Mouse (Mus musculus) lung, embryonic 14.5 days (tissue): ENCODE results near the gene Cldn6. TPM values are rescaled to one million over a fixed set of nuclear protein-coding genes. Genes with fewer than 3 reads are reported as not detected.

ENCODE experiments used
- ATAC-seq: fragments of 200-750 bp; cut with Nextera tagmentation; 2 replicates; pipeline ENCODE4 v1.8.0; 2017; ENCODE audit warnings: mild to moderate bottlenecking, moderate TSS enrichment, moderate library complexity; ENCODE audit not compliant: insufficient read depth
- DNase-seq: peaks from one replicate; pipeline ENCODE4 v3.0.0-alpha.2; 2015
- H3K27ac ChIP-seq: fragments of 300-500 bp; sonication (generic); 2 replicates; pipeline ENCODE4 v1.5.1; 2014; ENCODE audit warnings: low read depth, mild to moderate bottlenecking, moderate library complexity
- H3K27me3 ChIP-seq: fragments of 300-500 bp; sonication (generic); 2 replicates; pipeline ENCODE4 v1.6.1; 2014; ENCODE audit warnings: low read length, control low read depth; ENCODE audit not compliant: insufficient read depth
- H3K36me3 ChIP-seq: fragments of 300-500 bp; sonication (generic); 2 replicates; pipeline ENCODE4 v1.6.1; 2014; ENCODE audit warnings: control low read depth; ENCODE audit not compliant: insufficient read depth
- H3K4me1 ChIP-seq: fragments of 300-500 bp; sonication (generic); 2 replicates; pipeline ENCODE4 v1.6.1; 2014; ENCODE audit warnings: antibody characterized with exemption, control low read depth; ENCODE audit not compliant: insufficient read depth
- H3K4me2 ChIP-seq: fragments of 300-500 bp; sonication (generic); 2 replicates; pipeline ENCODE4 v1.6.1; 2014; ENCODE audit warnings: mild to moderate bottlenecking
- H3K4me3 ChIP-seq: fragments of 300-500 bp; sonication (generic); 2 replicates; pipeline ENCODE4 v1.5.1; 2014; ENCODE audit warnings: low read depth, low read length
- H3K9ac ChIP-seq: fragments of 300-500 bp; sonication (generic); 2 replicates; pipeline ENCODE4 v1.6.1; 2014
- H3K9me3 ChIP-seq: fragments of 300-500 bp; sonication (generic); 2 replicates; pipeline ENCODE4 v1.6.1; 2016; ENCODE audit warnings: low read depth, low read length, control low read depth
- CTCF ChIP-seq: IDR thresholded peaks from 2 replicates; pipeline ENCODE4 v1.5.1; 2016; ENCODE audit warnings: antibody characterized with exemption, low read depth
- WGBS: fragments of 180-500 bp; shearing (Covaris S2); extraction: QIAGEN DNeasy Blood & Tissue Kit; methylation state at CpG from one replicate; pipeline ENCODE4 v1.1.7; 2014; 5-methylcytosine and 5-hydroxymethylcytosine counted together
- polyA plus RNA-seq: library from polyadenylated mRNA; unstranded; fragments of >200 nt; fragmentation: Nextera tagmentation; extraction: Ambion mirVana; gene quantifications from 2 replicates; pipeline ENCODE4 v1.2.1, GENCODE M21; 2014

Gene Cldn6
- polyA plus RNA-seq, 1 experiment from 2014 or later: 219 TPM

- no peak overlapping the region for H3K4me2 ChIP-seq
- no peaks in the 10 kb centered on the region for H3K27me3 ChIP-seq
- ATAC-seq (no peak), DNase-seq (no peak)
- no peaks in the 10 kb centered on the region for H3K36me3 ChIP-seq
- H3K4me3 ChIP-seq: no peak overlapping the region
- no peak overlapping the region for H3K27ac ChIP-seq
- 25% methylated on average over 1 of the region's 1 CpGs for WGBS
- no peaks in the 10 kb centered on the region for H3K9me3 ChIP-seq
- TF ChIP-seq CTCF: no peak
- H3K9ac ChIP-seq: no peak overlapping the region
- no peaks in the 10 kb centered on the region for H3K4me1 ChIP-seq
Measured at GRCm38 (mm10) chr17:23719455-23719854, 40.4 kb downstream of the Cldn6 start.

- H3K27ac ChIP-seq: no peak overlapping the region
- DNase-seq (no peak), ATAC-seq (no peak)
- WGBS: 78% methylated on average over 2 of the region's 2 CpGs
- H3K9me3 ChIP-seq: no peaks in the 10 kb centered on the region
- H3K4me1 ChIP-seq: no peaks in the 10 kb centered on the region
- H3K9ac ChIP-seq: no peak overlapping the region
- H3K27me3 ChIP-seq: no peaks in the 10 kb centered on the region
- no peaks in the 10 kb centered on the region for H3K36me3 ChIP-seq
- TF ChIP-seq CTCF: no peak
- no peak overlapping the region for H3K4me3 ChIP-seq
- no peak overlapping the region for H3K4me2 ChIP-seq
Measured at GRCm38 (mm10) chr17:23721886-23722285, 42.8 kb downstream of the Cldn6 start.

DNA sequence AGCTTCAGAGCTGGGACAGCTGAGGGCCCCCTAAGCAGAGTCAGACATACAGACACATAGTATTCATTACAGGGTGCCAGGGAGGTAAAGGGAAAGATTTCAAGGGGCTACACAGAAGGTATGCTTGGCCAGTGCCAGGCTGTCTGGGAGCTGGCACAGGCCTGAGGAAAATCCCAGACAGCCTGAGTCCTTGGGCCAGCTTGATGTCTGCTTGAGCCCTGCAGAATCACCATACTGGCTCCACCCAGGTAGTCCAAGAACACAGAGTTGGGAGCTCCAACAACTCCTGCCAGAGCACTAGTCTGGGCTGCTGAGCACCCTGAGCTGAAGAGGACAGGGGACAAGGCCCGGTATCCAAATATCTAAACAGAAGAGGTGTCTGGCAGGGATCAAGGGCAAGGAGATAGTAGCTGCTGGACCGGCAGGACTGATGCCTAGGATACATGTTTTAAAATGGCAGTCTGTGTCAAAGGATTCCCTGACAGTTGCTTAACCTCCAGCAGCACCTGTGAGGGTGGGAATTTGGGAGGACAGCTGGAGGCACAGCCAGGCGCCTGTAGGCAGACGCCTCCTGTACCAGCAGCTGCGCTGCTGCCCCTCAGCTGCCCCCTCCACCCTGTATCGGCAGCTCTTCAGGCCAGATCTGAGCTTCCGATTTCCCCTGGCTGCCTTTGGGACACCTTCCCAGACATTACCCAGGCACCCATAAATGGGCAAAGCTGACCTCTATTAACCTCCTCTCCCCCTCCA, 43.5 kb downstream of the Cldn6 start, which contains the start of gene 1520401A03Rik:
Gene 1520401A03Rik (minus strand): TSS at position 408 of the 750 bp plus-strand sequence.
- Histone ChIP-seq H3K4me1 (no peaks in the 10 kb centered on the region), H3K4me3 (no peak within 1 kb of the TSS), H3K27me3 (no peaks in the 10 kb centered on the region), H3K4me2 (no peak within 1 kb of the TSS), H3K36me3 (no peaks in the 10 kb centered on the region), H3K9me3 (no peaks in the 10 kb centered on the region), H3K27ac (no peak within 1 kb of the TSS), H3K9ac (no peak within 1 kb of the TSS)
- 39% methylated on average over 7 of the region's 7 CpGs for WGBS
- TF ChIP-seq CTCF: no peak
- DNase-seq (no peak), ATAC-seq (no peak)

DNA sequence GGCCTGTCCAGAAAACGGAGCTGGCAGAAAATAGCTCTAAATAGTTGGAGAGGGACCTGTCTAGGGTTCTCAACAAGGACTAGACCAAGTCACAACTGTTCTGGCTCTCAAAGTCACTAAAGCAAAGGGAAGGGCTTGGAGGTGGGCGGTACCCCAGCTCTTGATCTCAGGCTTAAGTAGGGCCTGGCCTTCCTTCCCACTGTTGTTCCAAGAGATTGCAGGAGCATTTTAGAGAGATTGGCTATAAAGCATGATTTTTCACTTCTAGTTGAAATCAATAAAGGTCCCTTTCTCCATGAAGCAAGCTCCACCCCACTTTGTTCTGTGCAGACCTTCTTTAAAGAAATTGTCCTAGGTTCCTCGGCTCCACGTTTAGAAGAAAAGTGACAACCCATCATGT, 46.4 kb downstream of the Cldn6 start:
- DNase-seq (peak; percentile 17), ATAC-seq (no peak)
- H3K4me1 ChIP-seq: no peaks in the 10 kb centered on the region
- TF ChIP-seq CTCF: no peak
- peak overlapping the region; percentile 71 for H3K4me2 ChIP-seq
- no peaks in the 10 kb centered on the region for H3K36me3 ChIP-seq
- no peaks in the 10 kb centered on the region for H3K27me3 ChIP-seq
- H3K4me3 ChIP-seq: peak overlapping the region; percentile 77
- H3K9me3 ChIP-seq: no peaks in the 10 kb centered on the region
- WGBS: 53% methylated on average over 4 of the region's 4 CpGs
- H3K27ac ChIP-seq: peak overlapping the region; percentile 83
- H3K9ac ChIP-seq: peak overlapping the region; percentile 60

- Histone ChIP-seq H3K27ac (peak within 1 kb of the TSS; percentile 93), H3K9ac (peak within 1 kb of the TSS; percentile 74), H3K27me3 (no peaks in the 10 kb centered on the region), H3K36me3 (no peaks in the 10 kb centered on the region), H3K9me3 (no peaks in the 10 kb centered on the region), H3K4me2 (peak within 1 kb of the TSS; percentile 71), H3K4me3 (peak within 1 kb of the TSS; percentile 77), H3K4me1 (no peaks in the 10 kb centered on the region)
- ATAC-seq (peak; percentile 93), DNase-seq (peak; percentile 99)
- TF ChIP-seq CTCF: no peak
- 1% methylated on average over 71 of the region's 73 CpGs for WGBS
Measured at GRCm38 (mm10) chr17:23725999-23726757, 47.1 kb downstream of the Cldn6 start, which contains the start of gene Pkmyt1. Gene Pkmyt1 (plus strand): TSS chr17:23726336.

DNA sequence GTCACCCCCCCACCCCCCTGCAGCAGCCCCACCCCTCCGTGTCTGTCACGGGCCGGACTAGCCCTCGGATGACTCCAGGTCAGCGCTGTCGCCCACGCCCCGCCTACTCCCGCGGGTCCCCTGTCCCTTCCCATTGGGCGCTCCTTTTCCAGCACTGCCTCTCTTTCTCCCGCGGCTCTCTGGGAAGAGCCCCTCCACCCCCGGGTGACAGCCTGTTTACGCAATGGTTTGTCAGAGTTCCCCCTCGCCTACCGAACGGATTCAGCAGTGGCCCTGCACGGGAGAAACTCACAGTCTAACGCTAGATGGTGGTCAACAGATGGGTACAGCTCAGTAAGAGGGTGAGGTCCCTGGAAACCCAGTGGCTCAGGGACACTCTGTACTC, 47.7 kb downstream of the Cldn6 start:
- H3K4me2 ChIP-seq: peak overlapping the region; percentile 71
- ATAC-seq (peak; percentile 94), DNase-seq (peak; percentile 95)
- peak overlapping the region; percentile 74 for H3K9ac ChIP-seq
- H3K27me3 ChIP-seq: no peaks in the 10 kb centered on the region
- TF ChIP-seq CTCF: peak; percentile 46; the same call in 1 of the 2 replicates
- no peaks in the 10 kb centered on the region for H3K4me1 ChIP-seq
- 0% methylated on average over 12 of the region's 20 CpGs for WGBS
- no peaks in the 10 kb centered on the region for H3K9me3 ChIP-seq
- H3K36me3 ChIP-seq: no peaks in the 10 kb centered on the region
- peak overlapping the region; percentile 77 for H3K4me3 ChIP-seq
- H3K27ac ChIP-seq: peak overlapping the region; percentile 93

- H3K27me3 ChIP-seq: no peaks in the 10 kb centered on the region
- ATAC-seq (no peak), DNase-seq (no peak)
- H3K9ac ChIP-seq: no peak overlapping the region
- no peak for TF ChIP-seq CTCF
- no peak overlapping the region for H3K4me3 ChIP-seq
- no peak overlapping the region for H3K4me2 ChIP-seq
- H3K9me3 ChIP-seq: no peaks in the 10 kb centered on the region
- no peaks in the 10 kb centered on the region for H3K4me1 ChIP-seq
- 57% methylated on average over 1 of the region's 1 CpGs for WGBS
- H3K27ac ChIP-seq: no peak overlapping the region
- H3K36me3 ChIP-seq: peaks cover 11% of the 10 kb centered on the region
Measured at GRCm38 (mm10) chr17:23730441-23730840, 51.4 kb downstream of the Cldn6 start.

Other genes starting within 250 kb of the Cldn6 start
- not detected in 2 replicates for gene Vmn2r117, start 199.6 kb upstream of the Cldn6 start, polyA plus RNA-seq
- gene Zfp213, start 115.0 kb upstream of the Cldn6 start, polyA plus RNA-seq: 21.8 and 24.7 TPM in 2 replicates
- 12.3 and 15.6 TPM in 2 replicates for gene Zfp13, start 79.8 kb upstream of the Cldn6 start, polyA plus RNA-seq
- gene Zscan10, start 78.4 kb upstream of the Cldn6 start, polyA plus RNA-seq: 0.53 and 0.74 TPM in 2 replicates
- 0.31 and 0.86 TPM in 2 replicates for gene Mmp25, start 34.0 kb upstream of the Cldn6 start, polyA plus RNA-seq
- 1.3 and 1.9 TPM in 2 replicates for gene Bicdl2, start 18.7 kb upstream of the Cldn6 start, polyA plus RNA-seq
- 63.8 and 71.1 TPM in 2 replicates for gene Hcfc1r1, start 5.7 kb upstream of the Cldn6 start, polyA plus RNA-seq
- gene Thoc6, start 5.4 kb upstream of the Cldn6 start, polyA plus RNA-seq: 47.4 and 49.6 TPM in 2 replicates
- gene Tnfrsf12a, start 1.8 kb upstream of the Cldn6 start, polyA plus RNA-seq: 21.6 and 24.0 TPM in 2 replicates
- gene Cldn9, start 4.8 kb downstream of the Cldn6 start, polyA plus RNA-seq: 5.1 and 6.2 TPM in 2 replicates
- 0.17 TPM in 1 of 2 replicates, not detected in the other for gene 1520401A03Rik, start 43.5 kb downstream of the Cldn6 start, polyA plus RNA-seq
- 68.4 and 79.0 TPM in 2 replicates for gene Pkmyt1, start 47.1 kb downstream of the Cldn6 start, polyA plus RNA-seq
- gene Paqr4, start 61.6 kb downstream of the Cldn6 start, polyA plus RNA-seq: 35.8 TPM in 2 replicates
- not detected in 2 replicates for gene Kremen2, start 66.6 kb downstream of the Cldn6 start, polyA plus RNA-seq
- gene Flywch1, start 92.4 kb downstream of the Cldn6 start, polyA plus RNA-seq: 64.9 and 73.4 TPM in 2 replicates
- gene Flywch2, start 106.8 kb downstream of the Cldn6 start, polyA plus RNA-seq: 28.4 and 29.3 TPM in 2 replicates
- gene Srrm2, start 111.3 kb downstream of the Cldn6 start, polyA plus RNA-seq: 429 and 491 TPM in 2 replicates
- gene Elob, start 149.9 kb downstream of the Cldn6 start, polyA plus RNA-seq: 1,057 and 1,075 TPM in 2 replicates
- gene Prss33, start 156.8 kb downstream of the Cldn6 start, polyA plus RNA-seq: not detected in 2 replicates
- gene Prss32, start 164.6 kb downstream of the Cldn6 start, polyA plus RNA-seq: not detected in 2 replicates
- 1.0 and 1.4 TPM in 2 replicates for gene Prss41, start 164.9 kb downstream of the Cldn6 start, polyA plus RNA-seq
- gene Prss21, start 188.8 kb downstream of the Cldn6 start, polyA plus RNA-seq: not detected in 2 replicates
- gene Dcpp1, start 201.6 kb downstream of the Cldn6 start, polyA plus RNA-seq: 1.0 TPM in 1 of 2 replicates, not detected in the other
- not detected in 2 replicates for gene Dcpp2, start 201.6 kb downstream of the Cldn6 start, polyA plus RNA-seq
- gene Dcpp3, start 238.2 kb downstream of the Cldn6 start, polyA plus RNA-seq: 2.2 TPM in 2 replicates